Mouse (Mus musculus) lung, adult 18-20 months (tissue): ENCODE results near the gene Rhog.
"Not testable (repeated sequence)": the region's sequence is repeated elsewhere in the genome, so short reads cannot be mapped to it uniquely, and the experiment has no call there.

Experiments
- DNase-seq, 2 experiments: peaks; one replicate each; pipeline ENCODE4 v3.0.0; 2022; ENCODE audit warnings: mixed read lengths in 2 of 2

Rhog gene

DNA sequence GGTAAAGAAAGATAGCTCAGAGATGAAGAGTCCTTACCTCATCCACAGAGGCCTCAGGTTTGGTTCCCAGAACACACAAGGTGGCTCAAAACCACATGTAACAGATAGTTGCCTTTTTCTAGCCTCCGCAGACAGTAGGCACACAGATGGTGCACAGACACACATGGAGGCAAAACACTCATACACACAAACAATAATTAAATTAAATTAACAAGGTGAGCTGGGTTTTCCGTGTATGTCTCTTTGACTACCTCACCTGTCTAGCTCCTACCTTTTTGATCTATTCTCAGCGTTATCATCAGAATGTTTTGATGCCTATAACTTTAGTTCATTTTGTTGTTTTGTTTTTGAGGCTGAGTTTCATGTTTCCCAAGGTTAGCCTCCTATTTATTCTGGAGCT is at the start of gene Rhog:
Gene Rhog, minus strand, starts transcription at position 101 of the 400 bp plus-strand sequence.
- no peak for DNase-seq

DNA sequence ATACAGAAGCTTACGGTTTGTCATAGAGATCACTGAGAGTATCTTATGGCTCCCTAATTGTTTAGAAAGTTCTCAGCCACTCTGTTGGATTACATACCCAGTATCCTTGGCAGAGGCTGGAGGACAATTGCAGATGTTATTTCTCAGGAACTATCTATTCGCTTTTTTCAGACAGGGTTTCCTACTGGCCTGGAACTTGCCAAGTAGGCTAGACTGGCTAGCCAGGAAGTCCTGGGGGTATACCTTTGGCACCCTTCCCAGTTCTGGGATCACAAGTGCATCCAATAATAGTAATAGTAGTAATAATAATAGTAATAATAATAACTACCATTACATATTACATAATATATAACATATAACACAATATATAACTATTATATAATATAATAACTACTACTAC is 49.7 kb upstream of the Rhog start:
- no peak for DNase-seq

DNA sequence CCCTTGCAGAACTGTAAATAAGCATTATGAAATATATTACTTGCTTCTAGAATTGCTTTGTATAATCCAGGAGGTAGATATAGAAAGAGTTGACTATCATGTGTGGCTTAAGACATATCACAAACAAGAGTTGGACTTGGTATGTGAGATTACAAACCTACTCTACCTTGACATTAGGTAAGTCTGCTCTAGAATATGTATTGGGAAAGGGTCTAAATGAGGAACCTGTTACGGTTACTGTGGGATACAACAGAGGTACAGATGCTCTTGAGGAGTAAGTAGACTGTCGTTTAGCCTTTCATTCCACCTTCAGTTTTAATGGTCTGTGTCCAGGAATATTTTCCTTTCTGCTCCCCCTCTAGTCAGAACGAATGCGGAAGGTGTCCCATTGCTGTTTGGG is 46.6 kb upstream of the Rhog start:
- no peak for DNase-seq

DNA sequence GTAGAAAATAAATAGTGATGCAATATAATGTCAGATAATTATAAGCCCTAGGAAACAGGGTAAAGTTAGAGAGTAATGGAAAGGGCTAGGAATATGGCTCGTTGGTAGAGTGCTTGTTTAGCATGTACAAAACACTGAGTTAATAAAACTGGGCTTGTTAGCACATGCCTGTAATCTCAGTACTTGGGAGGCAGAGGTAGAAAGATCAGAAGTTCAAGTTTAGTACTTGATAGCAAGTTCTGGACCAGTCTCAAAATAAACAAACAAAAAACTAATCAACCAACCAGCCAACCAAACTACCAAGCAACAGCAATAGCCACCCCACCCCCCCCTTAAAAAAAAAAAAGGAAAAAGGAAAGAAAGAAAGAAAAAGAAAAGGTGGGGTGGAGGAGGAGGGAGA is 44.9 kb upstream of the Rhog start:
- no peak for DNase-seq

- no peak for DNase-seq
Observed at GRCm38 (mm10) chr7:102293234-102293633, 37.4 kb upstream of the Rhog start.

- no peak for DNase-seq
Observed at GRCm38 (mm10) chr7:102292228-102292627, 36.4 kb upstream of the Rhog start.

DNA sequence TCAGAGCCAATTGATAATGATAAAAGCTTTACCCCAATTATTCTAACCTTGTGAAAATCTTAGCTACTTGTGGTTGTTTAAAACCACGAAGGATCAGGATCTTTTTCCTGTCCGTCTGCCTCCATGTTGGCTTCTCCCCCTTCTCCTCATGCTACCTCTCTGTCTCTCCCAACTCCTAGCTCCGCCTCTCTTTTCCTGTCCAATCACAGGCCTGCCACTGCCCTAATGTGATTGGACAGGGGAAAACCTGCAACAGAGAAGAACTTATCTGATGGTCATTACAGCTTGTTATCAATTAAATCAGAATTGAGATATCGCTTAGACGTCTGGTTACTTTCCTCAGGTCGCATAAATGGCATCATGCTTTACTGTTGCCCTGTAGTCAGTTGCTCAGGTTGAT is 33.6 kb upstream of the Rhog start:
- DNase-seq = no peak

DNA sequence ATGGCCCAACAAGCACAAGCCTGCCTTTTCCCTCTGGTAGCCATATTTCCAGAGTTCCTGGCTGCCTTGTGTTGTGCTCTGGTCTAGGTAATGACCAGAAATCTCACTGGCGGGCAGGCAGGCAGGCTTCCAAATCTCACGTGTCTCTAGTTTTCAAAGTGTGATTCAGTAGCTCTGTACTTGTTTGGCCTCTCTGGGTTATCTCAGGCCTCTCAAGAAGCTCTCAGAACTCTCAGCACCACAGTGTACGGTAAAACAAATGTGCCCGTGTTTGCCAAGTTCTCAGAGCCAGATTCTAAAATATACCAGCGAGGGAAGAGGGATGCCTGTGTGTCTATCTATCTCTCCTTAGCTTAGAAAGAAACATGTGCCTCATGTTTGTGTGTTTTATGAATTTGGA is 26.4 kb upstream of the Rhog start:
- DNase-seq = peak; percentile 47 to 70

DNA sequence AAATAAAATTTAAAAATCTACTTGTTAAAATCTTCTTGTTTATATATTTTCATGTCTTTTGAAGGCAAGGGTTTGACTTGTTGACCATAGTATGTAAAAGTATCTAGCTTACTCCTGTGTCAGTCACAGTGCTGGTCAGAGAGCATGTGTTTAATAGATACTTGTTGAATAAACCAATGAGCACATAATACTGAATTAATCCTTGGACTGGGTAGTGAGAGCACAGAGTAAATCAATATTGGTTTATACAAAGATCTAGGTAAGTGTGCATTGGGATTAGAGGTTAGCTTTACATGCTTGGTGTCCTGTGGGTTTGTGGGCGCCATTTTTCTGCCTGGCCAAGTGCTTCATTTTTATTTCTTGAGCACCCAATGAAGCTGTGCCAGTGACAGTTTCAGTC is 25.5 kb upstream of the Rhog start:
- DNase-seq = no peak

DNA sequence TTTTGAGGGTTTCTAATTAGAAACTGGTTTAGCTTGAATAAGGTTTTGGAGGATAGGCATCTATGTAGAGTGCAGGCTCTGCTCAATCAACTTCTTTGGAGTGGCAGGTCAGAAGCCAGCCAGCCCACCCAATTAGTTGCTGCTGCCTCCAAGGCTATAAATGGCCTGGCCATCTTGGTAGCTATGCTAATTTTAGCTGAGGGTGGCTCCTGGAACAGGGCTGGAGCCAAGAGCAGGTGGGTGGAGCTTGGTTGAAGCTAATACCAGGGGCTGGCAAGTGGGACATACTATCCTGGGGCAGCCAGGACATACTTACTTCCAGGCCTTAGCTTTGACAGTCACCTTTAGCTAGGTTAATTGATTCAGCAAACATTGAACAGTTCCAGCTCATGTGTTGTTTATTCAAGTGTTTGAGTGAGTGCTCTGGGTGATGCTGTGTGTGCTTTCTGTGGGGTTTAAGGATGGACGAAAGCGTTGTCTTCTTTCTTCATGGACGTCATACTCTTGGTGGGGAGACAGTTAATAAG is 16.6 kb upstream of the Rhog start:
- DNase-seq = peak; percentile 18 to 30

DNA sequence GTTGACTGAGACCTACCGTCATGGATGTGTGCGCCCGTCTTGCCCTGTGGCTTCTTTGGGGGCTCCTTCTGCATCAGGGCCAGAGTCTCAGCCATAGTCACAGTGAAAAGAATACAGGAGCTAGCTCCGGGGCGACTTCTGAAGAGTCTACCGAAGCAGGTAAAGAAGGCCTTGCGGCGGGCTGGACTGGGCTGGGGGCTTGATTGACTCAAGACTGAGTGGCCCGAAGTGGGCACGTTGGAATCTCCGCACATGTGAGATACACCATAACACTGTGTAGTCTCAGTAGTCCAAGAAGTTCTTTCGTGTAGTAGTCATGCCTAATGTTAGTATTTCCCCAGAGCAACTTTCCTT is 12.5 kb upstream of the Rhog start:
- no peak for DNase-seq

DNA sequence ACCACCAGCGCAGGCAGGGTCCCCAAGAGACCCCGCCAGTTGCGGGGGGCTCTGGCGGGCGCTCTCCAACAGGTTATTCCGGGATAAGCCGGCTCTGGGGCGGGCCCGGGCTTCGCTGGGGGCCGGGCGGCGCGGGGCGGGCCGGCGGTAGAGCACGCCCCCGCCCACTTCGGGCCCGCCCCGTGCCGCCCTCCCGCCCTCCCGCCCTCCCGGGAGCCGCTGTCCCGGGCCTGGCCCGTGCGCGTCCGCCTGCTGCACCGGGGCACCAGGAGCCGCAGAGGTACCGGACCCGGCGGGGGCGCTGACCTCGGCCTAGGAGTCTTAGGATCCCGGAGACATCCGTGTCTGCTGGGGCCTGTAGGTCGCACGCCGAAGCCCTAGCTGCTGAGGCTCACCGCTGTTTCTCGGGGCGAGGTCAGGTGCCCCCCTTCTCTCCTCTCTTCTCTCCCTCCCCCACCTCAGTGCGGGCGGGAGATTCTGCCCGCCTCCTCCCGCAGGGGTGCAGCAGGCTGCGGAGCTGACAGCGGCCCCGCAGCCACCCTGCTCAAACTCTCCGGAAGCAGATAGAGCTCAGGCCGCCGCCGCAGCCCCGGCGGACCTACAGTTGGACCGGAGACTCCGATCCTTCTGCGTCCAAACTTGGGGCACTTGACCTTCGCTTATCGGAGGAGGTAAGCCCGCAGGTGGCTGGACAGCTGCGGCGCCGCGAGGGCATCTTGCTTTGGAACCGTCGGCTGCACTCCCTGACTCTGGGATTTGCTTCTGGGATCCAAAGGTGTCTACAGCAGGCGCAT is 11.9 kb upstream of the Rhog start, which contains the start of gene Stim1:
Gene Stim1, plus strand, starts transcription at position 206 of the 794 bp plus-strand sequence.
- DNase-seq = peak in 1 of 2 experiments; percentile 66

- peak; percentile 94 to 96 for DNase-seq
Observed at GRCm38 (mm10) chr7:102267113-102267579, 11.3 kb upstream of the Rhog start.

DNA sequence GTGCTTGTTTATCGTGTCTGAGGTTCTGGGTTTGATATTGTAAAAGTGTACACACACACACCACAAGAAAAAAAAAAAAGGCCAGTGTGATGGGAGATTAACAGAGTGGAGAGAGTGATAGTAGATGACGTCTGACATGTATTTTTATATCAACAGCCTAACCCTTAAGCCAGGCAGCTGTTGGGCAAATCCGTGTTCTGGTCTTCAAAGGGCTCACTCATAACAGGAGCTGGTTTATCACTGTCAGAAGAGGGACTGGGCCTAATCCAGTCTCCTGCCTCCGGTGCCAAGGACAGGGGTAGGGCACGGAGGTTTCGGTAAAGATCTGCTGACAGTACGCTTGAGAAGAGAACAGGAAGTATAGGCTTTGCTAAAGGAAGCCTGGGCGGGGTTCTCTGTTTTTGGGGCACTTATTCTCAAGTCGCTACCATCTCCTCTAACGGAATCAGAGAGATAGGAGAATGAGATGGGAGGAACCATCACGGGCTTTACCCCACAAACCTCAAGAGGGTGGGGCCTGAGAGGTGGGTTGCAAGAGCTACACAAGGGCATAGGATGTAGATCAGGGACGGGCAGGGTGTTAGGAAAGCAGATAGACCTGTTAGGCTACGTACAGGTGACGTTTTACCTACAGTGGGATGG is 10.7 kb upstream of the Rhog start:
- peak; percentile 50 to 53 for DNase-seq

- not testable (repeated sequence) for DNase-seq
Observed at GRCm38 (mm10) chr7:102266021-102266400, 10.2 kb upstream of the Rhog start.

GRCm38 (mm10) chr7:102263020-102263419 is 7.2 kb upstream of the Rhog start:
- no peak for DNase-seq

DNA sequence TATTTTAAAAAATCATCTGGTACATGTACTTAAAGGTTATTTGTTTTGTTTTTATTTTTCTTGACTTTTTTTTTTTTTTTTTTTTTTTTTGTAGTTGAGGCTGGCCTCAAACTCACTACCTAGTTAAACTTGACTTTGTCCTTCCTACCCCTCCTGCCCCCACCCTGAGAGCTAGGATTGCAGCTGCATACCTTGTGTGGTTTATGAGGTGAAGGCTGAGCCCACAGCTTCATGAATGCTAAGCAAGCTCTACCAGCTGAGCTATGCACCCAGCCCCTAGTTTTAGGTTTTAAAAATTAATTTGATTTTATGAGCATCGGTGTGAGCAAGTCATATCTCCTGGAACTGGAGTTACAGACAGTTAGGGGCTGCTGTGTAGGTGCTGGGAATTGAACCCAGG is 4.7 kb upstream of the Rhog start:
- DNase-seq = no peak

DNA sequence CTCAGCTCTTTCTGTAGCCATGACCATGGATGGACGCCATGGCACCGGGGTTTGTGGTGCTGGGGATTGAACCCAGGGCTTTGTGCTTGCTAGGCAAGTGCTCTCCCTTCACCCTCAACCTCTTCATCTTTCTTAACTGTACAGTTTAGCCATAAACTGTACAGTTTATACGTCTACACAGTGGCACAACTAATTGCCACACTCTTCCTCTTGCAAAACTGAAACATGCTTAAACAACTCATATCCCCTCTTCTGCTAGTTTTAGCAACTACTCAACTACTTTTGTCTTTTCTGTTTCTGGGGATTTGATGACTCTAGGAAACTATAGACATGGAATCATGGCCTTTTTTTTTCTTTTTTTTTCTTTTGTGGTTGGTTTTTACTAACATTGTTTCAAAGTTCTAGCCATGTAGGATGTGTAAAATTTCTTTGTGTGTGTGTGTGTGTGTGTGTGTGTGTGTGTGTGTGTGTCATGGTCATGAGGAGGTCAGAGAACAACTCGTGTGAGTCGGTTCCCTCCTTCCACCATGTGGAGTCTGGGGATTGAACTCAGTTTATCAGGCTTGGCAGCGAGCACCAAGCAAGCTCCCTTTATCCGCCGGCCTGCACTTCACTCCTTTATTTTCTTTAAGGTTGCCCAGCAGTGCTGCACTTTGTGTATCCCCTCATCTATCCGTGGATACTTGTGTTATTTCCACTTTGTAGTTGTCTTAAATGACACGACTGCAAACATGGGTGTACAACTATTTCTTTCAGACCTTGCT is 4.0 kb upstream of the Rhog start:
- DNase-seq = no peak

- no peak for DNase-seq
Observed at GRCm38 (mm10) chr7:102258753-102259152, 2.9 kb upstream of the Rhog start.

DNA sequence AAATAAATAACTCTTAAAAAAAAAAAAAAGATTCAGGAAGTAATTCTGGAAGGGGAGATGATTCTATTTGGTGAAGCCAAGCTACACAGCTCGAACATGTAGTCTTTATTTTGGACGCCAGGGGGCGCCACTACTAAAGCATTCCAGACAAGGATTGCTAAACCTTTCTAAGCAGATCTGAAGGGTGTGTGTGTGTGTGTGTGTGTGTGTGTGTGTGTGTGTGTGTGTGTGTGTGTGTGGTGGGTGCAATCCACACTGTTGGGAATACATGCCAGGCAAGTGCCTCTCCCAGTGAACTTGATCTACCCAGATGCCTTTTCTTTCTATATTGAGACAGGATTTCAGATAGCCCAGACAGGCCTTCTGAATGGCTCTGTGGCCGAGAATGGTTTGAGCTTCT is 2.3 kb upstream of the Rhog start:
- peak; percentile 81 to 86 for DNase-seq

DNA sequence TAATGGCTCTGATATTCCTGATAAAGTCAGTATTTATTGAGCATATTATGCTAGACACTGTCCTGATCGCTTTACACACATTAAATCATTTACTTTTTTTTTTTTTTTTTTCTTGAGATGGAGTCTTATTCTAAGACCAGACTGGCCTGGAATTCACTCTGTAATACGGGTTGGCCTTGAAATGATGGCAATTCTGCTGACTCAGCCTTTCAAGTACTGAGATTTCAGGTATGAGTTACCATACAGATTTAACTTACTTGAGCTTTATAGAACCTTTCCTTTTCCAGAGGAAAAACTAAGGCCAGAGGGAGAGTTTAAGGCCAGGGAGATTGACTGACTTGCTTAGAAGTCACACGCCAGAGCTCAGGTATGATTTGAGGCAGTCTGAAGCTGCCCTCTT is 782 bp upstream of the Rhog start:
- DNase-seq = no peak

DNA sequence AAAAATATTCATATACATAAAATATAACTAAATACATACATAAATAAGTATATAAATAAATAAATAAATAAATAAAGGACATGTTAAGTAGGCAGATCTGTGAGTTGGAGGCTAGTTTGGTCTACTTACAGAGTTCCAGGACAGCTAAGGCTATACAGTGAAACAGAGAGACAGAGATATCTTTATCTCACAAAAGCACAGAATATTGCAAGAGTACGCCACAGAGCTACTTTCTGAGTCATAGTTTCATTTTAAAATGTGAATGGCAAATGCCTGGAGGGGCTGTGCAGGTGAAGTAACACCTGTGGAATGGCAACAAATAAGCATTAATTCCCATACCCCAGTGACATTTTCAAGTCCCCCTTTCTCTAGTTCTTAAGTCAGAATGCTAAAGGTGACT is 2.2 kb downstream of the Rhog start:
- DNase-seq = no peak

GRCm38 (mm10) chr7:102250631-102251214 is 5.1 kb downstream of the Rhog start:
- DNase-seq = peak; percentile 95
